Mouse (Mus musculus): ENCODE measurements at regions not wholly inside any gene's neighbourhood (a gene's known extent, or its start where the extent isn't known, plus 50 kb on each side); places are given as distances from the start of the nearest gene placed in this dataset.

DNA sequence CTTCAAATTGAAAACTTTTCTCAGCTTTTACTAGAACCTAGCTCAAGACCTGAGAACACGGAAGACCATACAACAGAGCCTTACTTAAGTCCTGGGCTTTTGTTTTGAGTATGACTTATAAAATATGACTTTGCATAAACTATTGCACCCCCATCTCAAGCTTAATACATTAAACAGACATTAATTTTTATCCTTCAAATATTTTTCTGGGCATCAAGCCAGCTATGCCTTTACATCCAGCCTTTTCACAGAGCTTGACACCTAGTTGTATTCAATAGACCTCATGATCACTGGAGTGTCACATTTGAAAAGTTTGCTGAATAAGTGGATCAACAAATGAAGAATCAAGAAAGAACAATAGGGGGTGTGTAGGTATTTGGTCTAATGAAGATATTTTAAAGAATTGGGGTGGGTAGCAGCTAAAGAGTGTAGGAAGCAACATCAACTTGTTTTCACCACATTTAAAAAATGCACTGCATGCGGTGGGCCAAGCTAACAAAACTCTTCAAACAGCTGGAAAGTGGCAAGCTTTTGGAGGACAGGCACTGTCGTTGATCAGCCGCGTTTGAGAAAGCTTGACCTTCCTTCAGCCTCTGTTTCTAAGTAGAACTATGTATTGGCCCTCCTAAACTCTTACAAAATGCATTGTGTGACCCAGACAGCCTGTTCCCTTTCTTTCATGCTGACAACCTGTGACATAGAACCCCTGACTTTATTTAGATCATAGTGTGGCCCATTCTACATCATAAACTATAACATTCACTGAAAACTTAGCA, 138.2 kb upstream of the Dio2 start:
- no peaks in the 10 kb centered on the region for H3K36me3 ChIP-seq
- no peak overlapping the region for H3K4me2 ChIP-seq (replicated peaks)
- H3K4me3 ChIP-seq (replicated peaks), result no peak overlapping the region
- H3K27ac ChIP-seq, result no peak overlapping the region
- no peaks in the 10 kb centered on the region for H3K9me3 ChIP-seq
- ATAC-seq, result no peak
- no peaks in the 10 kb centered on the region for H3K27me3 ChIP-seq
- WGBS, result 79% methylated on average over 5 of the region's 5 CpGs
- H3K9ac ChIP-seq (replicated peaks), result no peak overlapping the region
- no peaks in the 10 kb centered on the region for H3K4me1 ChIP-seq (replicated peaks)

DNA sequence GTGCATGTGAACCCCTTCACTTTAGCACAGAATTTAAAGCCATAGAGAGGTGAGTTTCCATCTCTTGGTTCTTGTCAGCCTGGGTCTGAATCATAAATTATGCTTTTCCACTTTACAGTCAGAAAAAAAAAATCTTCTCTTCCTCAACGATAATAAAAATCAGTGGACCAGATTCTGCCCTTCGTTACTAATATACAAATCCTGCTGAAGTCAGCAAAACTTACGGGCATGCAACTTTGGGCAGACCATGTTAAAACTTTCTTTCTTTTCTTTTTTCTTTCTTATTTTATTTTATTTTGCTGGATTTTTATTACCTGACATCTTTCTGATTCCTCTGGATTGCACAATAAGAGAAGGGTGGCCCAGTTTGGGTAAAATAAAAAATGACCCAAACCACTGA, 136.6 kb upstream of the Dio2 start:
- no peak overlapping the region for H3K9ac ChIP-seq (replicated peaks)

DNA sequence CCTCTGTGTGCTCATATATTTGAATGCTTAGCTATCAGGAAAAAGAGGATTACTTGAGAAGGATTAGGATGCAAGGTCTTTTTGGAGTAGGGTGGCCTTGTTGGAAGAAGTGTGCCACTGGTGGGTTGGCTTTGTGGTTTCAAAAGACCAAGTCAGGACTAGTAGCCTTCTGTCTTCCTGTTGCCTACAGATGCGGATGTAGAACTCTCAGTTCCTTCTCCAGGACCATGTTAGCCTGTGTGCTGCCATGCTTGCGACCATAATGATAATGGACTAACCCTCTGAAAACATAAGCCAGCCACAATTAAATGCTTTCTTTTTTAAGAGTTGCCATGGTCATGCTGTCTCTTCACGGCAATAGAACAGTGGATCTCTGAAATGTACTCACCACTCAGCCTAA, 135.7 kb upstream of the Dio2 start:
- Histone ChIP-seq H3K36me3 (no peaks in the 10 kb centered on the region), H3K4me2 (replicated peaks) (no peak overlapping the region), H3K27ac (no peak overlapping the region), H3K9me3 (no peaks in the 10 kb centered on the region), H3K9ac (replicated peaks) (no peak overlapping the region), H3K4me1 (replicated peaks) (no peaks in the 10 kb centered on the region), H3K4me3 (replicated peaks) (no peak overlapping the region), H3K27me3 (no peaks in the 10 kb centered on the region)
- WGBS, result 92% methylated on average over 3 of the region's 3 CpGs
- ATAC-seq, result no peak

More for the DNA sequence above, 136.6 kb upstream of the Dio2 start:
- ATAC-seq, result no peak
- 95% methylated on average over 3 of the region's 3 CpGs for WGBS
- Histone ChIP-seq H3K36me3 (no peaks in the 10 kb centered on the region), H3K27me3 (no peaks in the 10 kb centered on the region), H3K4me1 (replicated peaks) (no peaks in the 10 kb centered on the region), H3K9me3 (no peaks in the 10 kb centered on the region), H3K27ac (no peak overlapping the region), H3K4me3 (replicated peaks) (no peak overlapping the region), H3K4me2 (replicated peaks) (no peak overlapping the region)

DNA sequence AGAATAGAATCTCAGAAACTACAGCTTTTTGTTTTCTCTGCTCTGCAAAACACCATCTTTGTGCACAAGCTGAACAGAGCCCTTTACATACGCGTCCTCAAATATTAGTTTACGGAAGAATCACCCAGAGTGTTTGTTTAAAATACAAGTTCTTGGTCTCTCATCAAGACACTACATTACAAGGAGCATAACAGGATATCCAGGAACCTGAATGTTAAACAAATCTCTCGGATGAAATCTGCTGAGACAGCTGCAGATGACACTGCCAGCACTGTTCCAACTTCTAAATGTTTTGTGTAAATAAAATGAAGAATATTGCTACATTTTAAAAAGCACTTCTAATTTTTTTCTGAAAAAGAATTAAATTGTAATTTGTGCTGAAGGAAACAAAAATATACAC, 128.4 kb upstream of the Dio2 start:
- Histone ChIP-seq H3K9me3 (no peaks in the 10 kb centered on the region), H3K27ac (no peak overlapping the region), H3K4me1 (replicated peaks) (no peaks in the 10 kb centered on the region), H3K27me3 (no peaks in the 10 kb centered on the region), H3K36me3 (no peaks in the 10 kb centered on the region), H3K9ac (replicated peaks) (no peak overlapping the region), H3K4me2 (replicated peaks) (no peak overlapping the region), H3K4me3 (replicated peaks) (no peak overlapping the region)
- no peak for ATAC-seq
- WGBS, result 91% methylated on average over 4 of the region's 4 CpGs

DNA sequence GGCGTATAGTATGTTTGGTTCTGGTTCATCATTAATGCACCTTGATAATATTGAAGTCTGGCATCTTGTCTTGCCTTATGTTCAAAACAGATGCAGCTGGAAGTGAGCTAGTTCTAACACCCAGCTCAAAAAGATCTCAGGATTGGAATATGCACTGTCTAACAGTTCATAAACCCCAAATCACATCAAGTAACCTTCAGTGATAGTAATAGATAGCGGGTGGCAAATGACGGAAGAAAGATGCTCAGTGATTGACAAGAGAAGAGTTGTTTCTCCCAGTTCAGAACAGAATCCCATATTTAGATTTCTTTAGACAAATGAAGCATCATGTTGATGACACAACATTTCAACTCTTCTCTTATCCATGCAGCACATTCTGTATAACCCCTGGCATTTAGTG, 124.4 kb upstream of the Dio2 start:
- no peaks in the 10 kb centered on the region for H3K27me3 ChIP-seq

DNA sequence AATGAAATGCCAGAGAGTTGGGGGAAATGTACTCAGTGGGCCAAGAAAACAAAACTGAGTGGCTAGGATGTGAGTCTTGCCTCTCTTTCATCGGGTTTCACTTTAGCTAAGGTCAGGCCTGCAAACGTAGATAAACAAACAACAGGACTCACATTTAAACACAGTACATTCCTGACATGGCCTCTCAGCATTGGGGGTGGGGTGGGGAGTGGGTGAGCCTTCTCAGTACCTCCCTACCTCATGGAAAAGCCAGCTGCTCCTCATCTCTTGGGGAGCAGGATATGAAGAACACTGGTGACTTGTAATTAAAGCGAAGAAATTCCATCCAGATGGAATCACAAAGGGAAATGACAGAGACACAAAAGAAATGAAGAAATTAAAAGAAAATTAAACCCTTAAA, 119.5 kb upstream of the Dio2 start:
- Histone ChIP-seq H3K27me3 (no peaks in the 10 kb centered on the region), H3K27ac (no peak overlapping the region), H3K4me1 (replicated peaks) (no peaks in the 10 kb centered on the region), H3K4me2 (replicated peaks) (no peak overlapping the region), H3K36me3 (no peaks in the 10 kb centered on the region), H3K9ac (replicated peaks) (no peak overlapping the region), H3K9me3 (no peaks in the 10 kb centered on the region), H3K4me3 (replicated peaks) (no peak overlapping the region)
- no peak for ATAC-seq
- WGBS, result 71% methylated on average over 3 of the region's 3 CpGs

More for the DNA sequence above, 124.4 kb upstream of the Dio2 start:
- no peak for ATAC-seq
- no peaks in the 10 kb centered on the region for H3K36me3 ChIP-seq
- H3K9ac ChIP-seq (replicated peaks), result no peak overlapping the region
- no peak overlapping the region for H3K4me2 ChIP-seq (replicated peaks)
- no peaks in the 10 kb centered on the region for H3K9me3 ChIP-seq
- no peak overlapping the region for H3K27ac ChIP-seq
- H3K4me1 ChIP-seq (replicated peaks), result no peaks in the 10 kb centered on the region
- no peak overlapping the region for H3K4me3 ChIP-seq (replicated peaks)
- WGBS, result 98% methylated on average over 3 of the region's 3 CpGs

DNA sequence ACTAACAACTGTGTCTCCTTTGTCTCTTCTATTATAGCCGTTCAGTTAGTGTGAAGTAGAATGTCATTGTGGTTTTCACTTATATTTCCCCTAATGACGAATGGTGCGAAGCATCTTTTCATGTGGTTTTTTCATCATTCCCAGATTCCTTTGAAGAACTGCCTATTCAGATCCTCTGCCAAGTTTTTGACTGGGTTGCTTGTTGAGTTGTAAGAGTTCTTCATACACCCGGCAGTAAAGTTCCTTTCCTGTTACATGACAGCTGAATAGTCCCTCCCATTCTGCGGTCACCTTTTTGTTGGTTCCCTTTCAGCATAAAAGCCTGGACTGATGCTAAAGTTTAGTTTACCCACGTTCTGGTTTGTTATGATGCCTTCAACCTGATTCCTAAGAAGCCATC, 72.4 kb upstream of the Dio2 start:
- no peaks in the 10 kb centered on the region for H3K36me3 ChIP-seq
- no peaks in the 10 kb centered on the region for H3K9me3 ChIP-seq
- no peaks in the 10 kb centered on the region for H3K4me1 ChIP-seq (replicated peaks)
- H3K4me3 ChIP-seq (replicated peaks), result no peak overlapping the region
- 75% methylated on average over 6 of the region's 6 CpGs for WGBS
- H3K4me2 ChIP-seq (replicated peaks), result no peak overlapping the region
- ATAC-seq, result no peak
- no peak overlapping the region for H3K27ac ChIP-seq
- no peak overlapping the region for H3K9ac ChIP-seq (replicated peaks)
- H3K27me3 ChIP-seq, result no peaks in the 10 kb centered on the region

DNA sequence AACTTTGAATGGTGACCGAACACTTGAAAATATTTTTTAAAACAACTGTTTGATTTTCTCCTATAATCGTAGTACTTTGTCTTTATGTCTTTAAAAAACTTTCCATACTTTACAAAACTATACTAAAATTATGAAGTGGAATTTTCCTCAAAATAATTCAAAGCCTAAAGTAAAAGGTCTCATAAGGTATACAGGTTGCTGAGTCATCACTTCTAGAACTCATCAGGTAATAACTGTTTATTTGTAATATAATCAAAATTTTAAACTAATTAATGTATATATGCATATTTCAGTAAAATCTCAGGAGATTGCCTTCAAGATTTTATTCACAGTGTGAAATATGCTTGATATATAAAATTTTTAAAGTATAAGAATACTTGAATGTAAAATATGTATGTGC, 52.3 kb upstream of the Dio2 start:
- H3K9me3 ChIP-seq, result no peaks in the 10 kb centered on the region
- H3K4me2 ChIP-seq (replicated peaks), result no peak overlapping the region
- H3K27me3 ChIP-seq, result no peaks in the 10 kb centered on the region
- H3K9ac ChIP-seq (replicated peaks), result no peak overlapping the region
- no peak overlapping the region for H3K27ac ChIP-seq
- H3K4me1 ChIP-seq (replicated peaks), result no peaks in the 10 kb centered on the region
- WGBS, result 94% methylated on average over 2 of the region's 2 CpGs
- no peak for ATAC-seq
- no peak overlapping the region for H3K4me3 ChIP-seq (replicated peaks)
- H3K36me3 ChIP-seq, result no peaks in the 10 kb centered on the region

Data from midbrain, embryonic 13.5 days (tissue).